Mouse (Mus musculus) thymus, postnatal 0 days (tissue): ENCODE results near the gene Abhd17b. TPM values are rescaled to one million over a fixed set of nuclear protein-coding genes. Genes with fewer than 3 reads are reported as not detected.
"Not testable (repeated sequence)": the region's sequence is repeated elsewhere in the genome, so short reads cannot be mapped to it uniquely, and the experiment has no call there.

Source experiments
- DNase-seq: peaks from one replicate; pipeline ENCODE4 v3.0.0-alpha.2; 2015; ENCODE audit warnings: low spot score
- polyA plus RNA-seq: library from polyadenylated mRNA; unstranded; fragments of >200 nt; fragmentation: Nextera tagmentation; extraction: Ambion mirVana; gene quantifications from 2 replicates; pipeline ENCODE4 v1.2.1, GENCODE M21; 2015

Abhd17b gene
- polyA plus RNA-seq, 1 experiment from 2014 or later, result 34.9 TPM

- DNase-seq, result no peak
Measured at GRCm38 (mm10) chr19:21651664-21652063, 1.3 kb upstream of the Abhd17b start.

DNA sequence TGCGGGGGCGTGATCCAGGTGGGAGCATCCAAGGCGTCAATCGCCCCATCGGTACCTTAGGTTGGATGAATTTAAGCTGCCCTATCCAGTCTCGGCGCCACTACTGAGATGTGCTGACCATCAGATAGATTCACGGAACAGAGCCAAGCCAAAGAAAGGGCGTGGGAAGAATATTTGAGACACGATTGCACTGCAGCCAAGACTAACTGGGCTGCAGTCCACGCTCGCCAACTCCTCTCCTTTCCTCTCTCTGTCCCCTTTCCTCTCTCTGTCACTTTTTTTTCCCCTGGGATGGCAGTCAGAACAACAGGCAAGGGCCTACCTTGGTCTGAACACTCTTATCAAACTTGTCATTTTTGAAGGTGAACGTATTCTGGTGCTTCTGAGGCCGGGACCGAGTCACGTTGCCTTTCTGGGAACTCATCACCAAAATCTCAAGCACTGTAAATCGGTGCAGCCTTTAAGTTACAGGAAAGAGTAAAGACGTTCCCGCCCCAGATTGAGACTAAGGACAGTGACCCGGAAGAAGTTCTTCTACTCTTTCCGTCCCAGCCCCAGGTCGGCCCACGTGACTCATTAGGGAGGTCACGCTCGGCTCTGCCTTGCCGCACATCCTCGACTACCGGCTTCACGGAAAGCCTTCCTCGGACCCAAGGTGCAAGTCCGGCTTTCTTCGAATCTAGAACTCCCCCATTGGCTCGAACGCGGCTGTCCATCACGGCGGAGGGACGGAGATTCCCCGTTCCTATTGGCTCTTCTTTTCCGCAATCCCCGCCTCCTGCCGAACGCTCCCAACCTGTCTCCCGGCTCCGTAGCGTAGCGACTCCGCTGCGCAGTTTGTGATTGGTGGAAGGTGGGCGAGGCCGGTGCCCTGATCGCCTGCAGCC is 457 bp upstream of the Abhd17b start, which contains the start of gene 1110059E24Rik:
TSS of gene 1110059E24Rik (minus strand) at position 692 of the 887 bp plus-strand sequence.
- peak; percentile 95 for DNase-seq

- no peak for DNase-seq
Measured at GRCm38 (mm10) chr19:21654788-21655187, 1.8 kb downstream of the Abhd17b start.

- no peak for DNase-seq
Measured at GRCm38 (mm10) chr19:21660734-21661133, 7.7 kb downstream of the Abhd17b start.

DNA sequence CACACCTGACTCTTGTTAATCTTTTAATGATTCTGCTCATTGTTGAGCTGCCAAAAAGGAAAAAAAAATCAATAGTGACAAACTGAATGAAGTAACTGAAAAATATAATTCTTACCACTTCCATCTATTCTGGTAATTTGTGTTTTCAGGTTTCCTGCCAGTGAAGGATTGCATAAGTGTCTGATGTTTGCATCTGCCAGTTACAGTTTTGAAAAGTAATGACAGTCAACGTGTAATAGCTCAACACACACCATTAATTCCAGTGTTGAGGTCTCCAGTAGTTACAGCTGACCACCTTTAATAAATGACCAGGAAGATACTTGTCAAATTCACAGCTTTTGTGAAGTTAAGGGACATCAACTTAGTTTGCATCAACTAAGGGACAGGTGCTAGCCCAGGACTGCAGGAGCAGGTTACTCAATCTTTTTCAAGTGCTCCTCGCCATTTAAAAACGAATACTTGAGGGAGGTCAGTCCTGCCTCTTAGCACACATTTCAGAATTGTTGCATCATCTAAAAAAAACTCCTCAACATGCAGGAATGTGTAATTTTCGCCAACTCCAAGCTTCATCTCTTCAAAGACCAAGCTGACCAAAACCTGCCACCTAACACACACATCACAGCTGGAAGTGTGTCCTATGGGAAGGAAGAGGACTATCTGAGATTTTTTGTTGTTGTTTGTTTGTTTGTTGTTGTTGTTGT is 10.9 kb downstream of the Abhd17b start:
- no peak for DNase-seq

GRCm38 (mm10) chr19:21669650-21670049 is 16.7 kb downstream of the Abhd17b start:
- DNase-seq, result no peak

- no peak for DNase-seq
Measured at GRCm38 (mm10) chr19:21674354-21675096, 21.5 kb downstream of the Abhd17b start.

DNA sequence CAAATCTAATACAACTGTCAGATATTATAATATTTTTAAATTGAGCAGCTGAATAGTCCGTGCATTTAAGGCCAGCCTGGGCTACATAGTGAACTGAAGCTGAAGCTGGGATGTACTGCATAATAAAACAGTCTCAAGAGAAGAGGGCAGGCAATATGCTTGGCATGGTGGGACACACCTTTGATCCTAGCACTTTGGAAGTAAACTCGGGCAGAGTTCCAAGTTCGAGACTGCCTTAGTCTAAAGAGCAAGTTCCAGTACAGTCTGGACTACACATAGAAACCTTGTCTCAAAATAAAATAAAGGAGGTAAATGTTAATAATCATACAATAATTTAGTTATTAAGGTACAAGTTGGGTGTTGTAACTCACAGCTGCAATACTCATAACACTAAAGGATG is 27.1 kb downstream of the Abhd17b start:
- no peak for DNase-seq

- no peak for DNase-seq
Measured at GRCm38 (mm10) chr19:21680986-21681385, 28.0 kb downstream of the Abhd17b start.

DNA sequence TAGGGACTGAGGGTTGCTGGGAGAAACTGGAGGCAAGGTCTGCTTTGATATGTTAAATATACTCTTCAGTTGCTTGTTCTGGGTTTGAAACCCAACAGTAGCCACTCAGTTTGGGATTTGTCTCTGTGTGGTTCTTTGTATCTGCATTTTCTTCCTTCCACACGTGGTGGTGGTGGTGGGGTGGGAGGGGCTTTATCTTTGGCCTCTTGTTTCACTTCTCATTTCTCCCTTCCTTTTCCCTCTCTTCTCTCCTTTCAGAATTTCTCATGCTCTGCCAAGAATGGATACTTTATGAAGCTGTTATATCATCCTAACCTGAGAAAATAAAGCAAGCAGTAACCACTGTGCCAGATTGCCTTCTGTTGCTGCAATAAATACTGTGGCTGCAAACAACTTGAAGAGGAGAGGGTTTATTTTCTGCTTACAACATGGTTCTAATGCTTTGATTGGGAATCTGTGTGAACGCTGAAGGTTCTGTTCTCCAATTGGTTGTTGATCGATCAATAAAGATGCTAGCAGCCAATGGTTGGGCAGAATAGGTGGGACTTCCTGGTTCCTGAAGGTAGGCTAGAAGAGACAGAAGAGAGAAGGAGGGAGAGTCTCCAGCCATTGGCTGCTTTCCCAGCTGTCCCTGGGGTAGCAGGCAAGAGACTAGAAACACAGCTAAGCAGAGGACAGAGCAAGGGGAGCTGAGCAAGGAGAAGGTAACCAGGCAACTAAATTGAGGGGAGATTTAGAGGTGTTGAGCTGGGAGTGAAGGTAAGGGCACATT is 60.5 kb downstream of the Abhd17b start:
- DNase-seq, result peak; percentile 86

GRCm38 (mm10) chr19:21714278-21714883 is 61.4 kb downstream of the Abhd17b start:
- peak; percentile 28 for DNase-seq

DNA sequence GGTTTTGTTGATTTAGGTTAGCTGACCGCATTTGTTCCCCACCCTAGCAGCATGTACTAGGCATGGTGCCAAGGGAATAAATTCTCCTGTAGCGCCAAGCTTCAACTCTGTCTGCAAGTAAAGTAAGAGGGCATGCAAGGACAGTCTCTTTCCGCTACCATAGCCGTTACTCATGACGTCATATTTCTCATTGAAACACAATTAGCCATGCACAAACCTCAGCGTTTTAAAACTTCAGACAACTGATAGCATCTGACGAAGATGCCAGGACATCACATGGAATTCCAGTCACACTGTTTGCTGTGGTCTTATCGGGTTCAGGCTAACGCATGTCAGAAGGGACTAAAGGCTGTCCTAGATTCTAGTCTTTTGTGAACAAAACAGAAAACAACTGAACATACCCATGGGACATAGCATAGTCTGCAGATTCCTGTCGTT is 62.0 kb downstream of the Abhd17b start:
- DNase-seq, result no peak

DNA sequence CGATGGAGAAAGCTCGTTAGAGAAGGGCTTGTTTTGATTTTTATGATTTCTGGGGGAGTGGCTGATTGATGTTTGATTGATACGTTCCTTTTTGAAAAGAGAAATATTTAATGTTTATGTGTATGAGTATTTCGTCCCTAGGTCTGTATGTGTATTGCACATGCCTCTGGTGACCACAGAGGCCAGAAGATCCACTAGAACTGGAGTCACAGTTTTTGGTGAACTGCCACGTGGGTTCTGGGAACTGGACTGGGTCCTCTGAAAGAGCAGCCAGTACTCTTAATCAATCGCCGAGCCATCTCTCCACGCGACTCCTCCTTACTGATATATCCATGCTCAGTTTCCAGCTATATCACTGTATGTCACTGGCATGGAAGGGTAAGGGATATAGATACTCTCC is 62.5 kb downstream of the Abhd17b start:
- DNase-seq, result no peak

- DNase-seq, result no peak
Measured at GRCm38 (mm10) chr19:21716456-21716855, 63.5 kb downstream of the Abhd17b start.

DNA sequence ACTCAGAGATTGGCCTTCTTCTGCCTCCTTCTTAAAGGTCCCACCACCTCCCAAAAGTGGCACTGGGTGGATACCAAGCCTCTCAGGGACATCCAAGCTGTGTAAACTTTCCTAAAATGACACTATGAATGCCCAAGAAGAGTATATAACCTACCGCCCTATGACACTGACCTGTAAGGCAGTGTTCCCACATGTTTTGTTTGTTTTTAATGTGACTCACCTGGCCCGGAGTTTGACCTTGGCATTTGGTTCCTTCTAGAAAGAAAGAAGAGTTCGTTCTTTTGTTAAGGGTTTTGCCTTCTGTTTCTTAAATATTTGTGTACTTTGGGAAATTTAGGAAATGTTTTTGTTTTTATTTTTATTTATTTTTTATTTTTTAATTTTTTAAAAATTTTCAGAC is 66.2 kb downstream of the Abhd17b start:
- no peak for DNase-seq

- no peak for DNase-seq
Measured at GRCm38 (mm10) chr19:21720950-21721349, 68.0 kb downstream of the Abhd17b start.

DNA sequence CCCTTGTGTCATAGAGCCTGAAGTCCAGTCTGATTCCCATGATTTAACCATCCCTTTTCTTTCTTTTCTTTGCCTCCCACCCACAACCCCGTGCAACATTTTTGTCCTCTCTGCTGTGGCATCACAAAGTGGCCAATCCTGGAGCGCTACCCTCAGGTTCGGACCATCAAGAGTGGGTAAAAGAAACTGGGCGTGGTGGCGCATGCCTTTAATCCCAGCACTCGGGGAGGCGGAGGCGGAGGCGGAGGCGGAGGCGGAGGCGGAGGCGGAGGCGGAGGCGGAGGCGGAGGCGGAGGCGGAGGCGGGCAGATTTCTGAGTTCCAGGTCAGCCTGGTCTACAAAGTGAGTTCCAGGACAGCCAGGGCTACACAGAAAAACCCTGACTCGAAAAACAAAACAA is 70.3 kb downstream of the Abhd17b start:
- not testable (repeated sequence) for DNase-seq

DNA sequence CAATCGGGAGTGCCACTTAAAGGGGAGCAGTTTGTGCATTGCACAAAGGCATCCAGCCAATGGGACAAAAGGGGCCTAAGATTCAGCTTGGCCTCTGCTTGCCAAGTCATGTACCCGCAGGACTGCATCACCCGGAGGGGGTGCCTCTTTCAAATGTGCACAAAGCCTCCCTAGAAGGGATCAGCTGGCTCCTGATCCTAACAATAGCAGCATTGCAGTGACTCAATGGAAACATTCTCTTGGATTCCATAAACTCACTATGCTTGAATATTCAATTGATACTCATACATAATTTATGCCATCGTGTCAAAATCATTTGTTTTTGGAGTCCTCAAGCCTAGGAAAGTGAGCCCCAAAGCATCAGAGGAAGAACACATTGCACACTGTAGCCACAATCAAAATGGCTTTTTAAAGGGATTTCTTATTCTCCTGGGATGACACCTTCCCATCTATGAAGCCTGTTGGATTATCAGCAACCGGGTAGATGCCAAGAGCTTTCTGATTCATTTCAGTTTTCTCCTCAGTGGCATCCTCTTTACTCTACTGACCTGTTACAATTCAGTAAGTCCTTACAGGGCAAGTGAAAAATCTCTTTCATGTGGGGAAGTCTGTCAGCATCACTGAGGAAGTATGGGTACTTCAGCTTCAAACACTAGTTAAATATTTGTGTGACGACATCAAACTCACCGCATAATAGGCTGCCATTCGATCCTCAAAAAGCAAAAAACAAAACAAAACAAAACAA is 71.1 kb downstream of the Abhd17b start:
- no peak for DNase-seq

DNA sequence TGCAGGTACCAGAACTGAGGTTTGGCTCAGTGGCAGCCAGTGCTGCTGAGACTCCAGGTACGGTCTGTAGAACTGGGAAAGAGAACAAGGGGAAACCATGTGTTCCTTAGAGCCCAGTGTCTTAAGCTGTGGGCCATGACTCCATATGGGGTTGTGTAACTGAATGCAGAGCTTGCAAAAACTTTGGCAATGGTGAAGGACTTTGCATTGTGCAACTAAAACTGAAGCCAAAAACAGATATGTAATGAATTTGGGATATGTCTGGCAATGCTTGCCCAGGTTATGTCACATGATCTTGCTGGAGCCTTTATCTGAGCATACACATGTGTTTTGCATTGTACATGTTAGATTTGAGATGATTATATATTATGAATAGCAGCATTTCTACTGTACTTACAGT is 72.2 kb downstream of the Abhd17b start:
- DNase-seq, result no peak

DNA sequence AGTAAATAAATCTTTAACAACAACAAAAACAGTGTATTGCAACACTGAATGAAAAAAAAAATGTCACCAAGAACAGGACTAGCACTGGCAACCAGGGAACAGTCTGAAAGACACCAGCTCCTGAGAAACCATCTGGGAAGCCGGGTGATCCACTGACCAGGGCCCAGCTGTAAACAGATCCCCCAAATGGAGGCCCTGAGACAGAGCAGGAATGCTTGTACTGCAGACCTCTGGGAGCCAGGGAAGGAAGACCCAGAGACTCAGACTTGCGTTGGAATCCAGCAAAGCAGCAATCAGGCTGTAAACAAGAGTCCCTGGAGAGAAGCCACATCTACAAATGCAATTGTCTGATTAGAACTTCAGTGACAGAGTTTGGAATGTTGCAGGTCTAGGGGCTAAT is 74.1 kb downstream of the Abhd17b start:
- DNase-seq, result no peak
